ENCODE assay signal across 13 mouse cellular contexts in genomic region chr5:32314731-32315130, GRCm38 (mm10).
A peak's percentile ranks its signal among the peaks of the same experiment; 100 is the strongest.
DNase-seq lines count a peak whose midpoint lies in the region; ATAC-seq and TF ChIP-seq lines count a peak whose summit lies in the region.
"Had no signal": no experiment of that assay in that cellular context is flagged by ENCODE, and none has a peak within 500 bp of the region (broad histone marks: within the 10 kb centered on the region; RNA-seq: fewer than 3 reads in every experiment).

No protein-coding gene starts in this region.

- ATAC-seq in hindbrain, postnatal 0 days = 0 out of 2 replicates have a peak, but pooled peaks have one; percentile 12
- no peak for ATAC-seq in hindbrain, embryonic 13.5 days (ENCODE audit: low FRiP score)
- ATAC-seq in forebrain, embryonic 11.5 days (replicated peaks; ENCODE audit: low FRiP score) = no peak
- ATAC-seq: activated CD4-positive, CD25-positive, alpha-beta regulatory T cell, adult 4 months; liver, postnatal 0 days had no signal

- no peak overlapping the region for H3K4me3 ChIP-seq in hindbrain, postnatal 0 days (ENCODE audit: low read length)
- no peak overlapping the region for H3K4me3 ChIP-seq in hindbrain, embryonic 13.5 days
- no peak overlapping the region for H3K4me3 ChIP-seq in C2C12 (ENCODE audit: insufficient read depth, poor library complexity, severe bottlenecking)
- no peak overlapping the region for H3K4me3 ChIP-seq in olfactory bulb, adult 2 months (ENCODE audit: insufficient read depth, low read depth, low read length)
- no peak overlapping the region for H3K4me3 ChIP-seq in forebrain, embryonic 11.5 days (ENCODE audit: low read depth, low read length)
- H3K4me3 ChIP-seq in heart, embryonic 10.5 days = no peak overlapping the region
- H3K4me3 ChIP-seq: heart, embryonic 13.5 days had no signal

- no peak overlapping the region for H3K9ac ChIP-seq in hindbrain, postnatal 0 days (replicated peaks; ENCODE audit: low read length)
- no peak overlapping the region for H3K9ac ChIP-seq in hindbrain, embryonic 13.5 days
- H3K9ac ChIP-seq in forebrain, embryonic 11.5 days (ENCODE audit: low read length) = no peak overlapping the region
- H3K9ac ChIP-seq: heart, embryonic 13.5 days; liver, postnatal 0 days had no signal

- no peaks in the 10 kb centered on the region for H3K79me3 ChIP-seq in C2C12 (ENCODE audit: low read depth)

- no peak for TF ChIP-seq POLR2A in olfactory bulb, adult 2 months (IDR thresholded peaks at IDR 0.05; ENCODE audit: insufficient read depth, low read depth, low read length)

- no peaks in the 10 kb centered on the region for H3K27me3 ChIP-seq in hindbrain, postnatal 0 days (ENCODE audit: insufficient read depth, low read length)
- no peaks in the 10 kb centered on the region for H3K27me3 ChIP-seq in hindbrain, embryonic 13.5 days
- H3K27me3 ChIP-seq in C2C12 (ENCODE audit: control insufficient read depth, insufficient read depth, insufficient read length) = no peaks in the 10 kb centered on the region
- no peaks in the 10 kb centered on the region for H3K27me3 ChIP-seq in forebrain, embryonic 11.5 days (ENCODE audit: control insufficient read depth, insufficient read depth, low read length)
- no peaks in the 10 kb centered on the region for H3K27me3 ChIP-seq in heart, embryonic 10.5 days (ENCODE audit: insufficient read depth, poor library complexity, severe bottlenecking)
- H3K27me3 ChIP-seq: heart, embryonic 13.5 days had no signal

- H3K27ac ChIP-seq in hindbrain, postnatal 0 days = no peak overlapping the region
- no peak overlapping the region for H3K27ac ChIP-seq in hindbrain, embryonic 13.5 days
- peak overlapping the region; percentile 55 for H3K27ac ChIP-seq in olfactory bulb, adult 2 months (ENCODE audit: insufficient read depth, low read depth, low read length)
- no peak overlapping the region for H3K27ac ChIP-seq in forebrain, embryonic 11.5 days (ENCODE audit: low read depth, low read length)
- H3K27ac ChIP-seq in heart, embryonic 10.5 days = no peak overlapping the region
- H3K27ac ChIP-seq: heart, embryonic 13.5 days had no signal

- H3K4me1 ChIP-seq in hindbrain, postnatal 0 days (ENCODE audit: insufficient read depth, low read length) = no peaks in the 10 kb centered on the region
- H3K4me1 ChIP-seq in hindbrain, embryonic 13.5 days (replicated peaks) = no peaks in the 10 kb centered on the region
- H3K4me1 ChIP-seq in olfactory bulb, adult 2 months (ENCODE audit: control insufficient read depth, insufficient read depth, low read length) = peaks cover 11% of the 10 kb centered on the region
- no peaks in the 10 kb centered on the region for H3K4me1 ChIP-seq in forebrain, embryonic 11.5 days (replicated peaks; ENCODE audit: control insufficient read depth, insufficient read depth, low read length)
- peaks cover 26% of the 10 kb centered on the region for H3K4me1 ChIP-seq in heart, embryonic 10.5 days

- no peak for DNase-seq in hindbrain, postnatal 0 days (ENCODE audit: low spot score)
- peak; percentile 55 to 81 for DNase-seq in frontal cortex, adult 2 months (ENCODE audit: extremely low spot score in 1 of 2, low spot score in 1 of 2)
- DNase-seq in spleen, postnatal 36 days (ENCODE audit: low spot score in 2 of 2) = no peak
- DNase-seq in forebrain, embryonic 11.5 days (ENCODE audit: low spot score) = no peak
- DNase-seq in heart, embryonic 10.5 days (ENCODE audit: low spot score) = no peak
- DNase-seq: cerebellum, adult 18-20 months; liver, postnatal 0 days; midbrain, embryonic 14.5 days had no signal

- no peaks in the 10 kb centered on the region for H3K9me3 ChIP-seq in hindbrain, postnatal 0 days (ENCODE audit: low read length)
- no peaks in the 10 kb centered on the region for H3K9me3 ChIP-seq in hindbrain, embryonic 13.5 days
- no peaks in the 10 kb centered on the region for H3K9me3 ChIP-seq in forebrain, embryonic 11.5 days (ENCODE audit: control insufficient read depth, low read length)
- H3K9me3 ChIP-seq in heart, embryonic 10.5 days = no peaks in the 10 kb centered on the region
- H3K9me3 ChIP-seq: heart, embryonic 13.5 days had no signal

- 63% methylated on average over 2 of the region's 2 CpGs for WGBS in hindbrain, postnatal 0 days
- 79% methylated on average over 2 of the region's 2 CpGs for WGBS in hindbrain, embryonic 13.5 days
- WGBS in olfactory bulb, adult 2 months = 25% methylated on average over 2 of the region's 2 CpGs
- WGBS in forebrain, embryonic 11.5 days = 54% methylated on average over 2 of the region's 2 CpGs
- 43% methylated on average over 2 of the region's 2 CpGs for WGBS in heart, embryonic 10.5 days

- no peaks in the 10 kb centered on the region for H3K36me3 ChIP-seq in hindbrain, postnatal 0 days (ENCODE audit: insufficient read depth, low read length)
- H3K36me3 ChIP-seq in hindbrain, embryonic 13.5 days = no peaks in the 10 kb centered on the region
- no peaks in the 10 kb centered on the region for H3K36me3 ChIP-seq in C2C12 (ENCODE audit: control insufficient read depth, insufficient read depth)
- H3K36me3 ChIP-seq in forebrain, embryonic 11.5 days (ENCODE audit: control insufficient read depth, insufficient read depth, low read length) = no peaks in the 10 kb centered on the region
- no peaks in the 10 kb centered on the region for H3K36me3 ChIP-seq in heart, embryonic 10.5 days
- H3K36me3 ChIP-seq: heart, embryonic 13.5 days had no signal

- H3K79me2 ChIP-seq in C2C12 (ENCODE audit: control insufficient read depth, insufficient read depth) = no peaks in the 10 kb centered on the region

- H3ac ChIP-seq in C2C12 (ENCODE audit: control insufficient read depth, insufficient read length, low read depth) = no peak overlapping the region

- no peak for TF ChIP-seq CTCF in hindbrain, postnatal 0 days (IDR thresholded peaks at IDR 0.05; ENCODE audit: low read depth)
- no peak for TF ChIP-seq CTCF in C2C12 (IDR thresholded peaks at IDR 0.05; ENCODE audit: control insufficient read depth, insufficient read depth, insufficient read length)
- TF ChIP-seq CTCF in olfactory bulb, adult 2 months (IDR thresholded peaks at IDR 0.05; ENCODE audit: insufficient read depth, low read depth, low read length) = no peak

- no peak overlapping the region for H3K4me2 ChIP-seq in hindbrain, postnatal 0 days (ENCODE audit: low read depth, low read length)
- no peak overlapping the region for H3K4me2 ChIP-seq in hindbrain, embryonic 13.5 days
- H3K4me2 ChIP-seq in forebrain, embryonic 11.5 days (ENCODE audit: low read depth, low read length, severe bottlenecking) = no peak overlapping the region
- H3K4me2 ChIP-seq: heart, embryonic 13.5 days had no signal

TF ChIP-seq in C2C12, 6 proteins besides CTCF, POLR2A, EP300 and RAD21:
- TF ChIP-seq MAX (IDR thresholded peaks at IDR 0.05) (peak; percentile 28), FOSL1 (IDR thresholded peaks at IDR 0.05; ENCODE audit: insufficient read depth, low read length, poor library complexity, severe bottlenecking) (peak; percentile 46), CEBPB (IDR thresholded peaks at IDR 0.05; ENCODE audit: low read depth) (no peak), USF1 (IDR thresholded peaks at IDR 0.05; ENCODE audit: low read depth) (peak; percentile 46)

Comparison
In these comparisons a context has a peak if more than half of its experiments do, and no peak if none do; other contexts are left out.
1. DNase-seq: peak in frontal cortex, adult 2 months (2 of 2); none in hindbrain, postnatal 0 days (single experiment), spleen, postnatal 36 days (0 of 2), forebrain, embryonic 11.5 days (single experiment) and heart, embryonic 10.5 days (single experiment).